Mouse (Mus musculus) myocyte (in vitro differentiated cells): ENCODE measurements around the gene Mgst3. TPM values are rescaled to one million over a fixed set of nuclear protein-coding genes. Genes with fewer than 3 reads are reported as not detected.
A peak's percentile ranks its signal among the peaks of the same experiment; 100 is the strongest.

Experiments used
- H3K27me3 ChIP-seq: one replicate; pipeline ENCODE4 v1.6.1; 2011; ENCODE audit not compliant: control insufficient read depth, insufficient read depth, insufficient read length
- H3K36me3 ChIP-seq: one replicate; pipeline ENCODE4 v1.6.1; 2011; ENCODE audit not compliant: control insufficient read depth, insufficient read depth
- H3K4me2 ChIP-seq: one replicate; pipeline ENCODE4 v1.6.1; 2011; ENCODE audit warnings: low read depth, control low read depth
- H3K4me3 ChIP-seq: one replicate; pipeline ENCODE4 v1.5.1; 2011; ENCODE audit warnings: mild to moderate bottlenecking, control low read depth, moderate library complexity
- H3K79me2 ChIP-seq: one replicate; pipeline ENCODE4 v1.6.1; 2011; ENCODE audit not compliant: control insufficient read depth, insufficient read depth
- H3ac ChIP-seq: one replicate; pipeline ENCODE4 v1.6.1; 2011; ENCODE audit not compliant: control insufficient read depth, insufficient read length
- CEBPB ChIP-seq: IDR thresholded peaks from 2 replicates; pipeline ENCODE4 v1.6.1; 2011; ENCODE audit warnings: mild to moderate bottlenecking, moderate library complexity; ENCODE audit not compliant: poor library complexity, insufficient read depth, severe bottlenecking
- E2F4 ChIP-seq: IDR thresholded peaks from one replicate; pipeline ENCODE4 v1.6.1; 2011; ENCODE audit warnings: mild to moderate bottlenecking, control low read depth, moderate library complexity; ENCODE audit not compliant: insufficient read depth
- MAX ChIP-seq: IDR thresholded peaks from one replicate; pipeline ENCODE4 v1.6.1; 2011; ENCODE audit warnings: low read depth, mild to moderate bottlenecking, control low read depth
- MYOD1 ChIP-seq, 3 experiments: IDR thresholded peaks; one replicate each; pipeline ENCODE4 v1.6.1; 2011; ENCODE audit warnings: control low read depth in 2 of 3, low read depth in 2 of 3, mild to moderate bottlenecking in 2 of 3, moderate library complexity in 1 of 3; ENCODE audit not compliant: insufficient read length in 2 of 3, control insufficient read depth in 1 of 3
- MYOG ChIP-seq, 3 experiments: IDR thresholded peaks; one replicate each; pipeline ENCODE4 v1.6.1; 2011; ENCODE audit warnings: control low read depth in 2 of 3, low read depth in 2 of 3, mild to moderate bottlenecking in 2 of 3; ENCODE audit not compliant: insufficient read length in 2 of 3, control insufficient read depth in 1 of 3, insufficient read depth in 1 of 3
- POLR2A ChIP-seq: IDR thresholded peaks from one replicate; pipeline ENCODE4 v1.6.1; 2011; ENCODE audit warnings: low read depth, mild to moderate bottlenecking, control low read depth, moderate library complexity; ENCODE audit not compliant: insufficient read length
- POLR2AphosphoS2 ChIP-seq: IDR thresholded peaks from one replicate; pipeline ENCODE4 v1.6.1; 2011; ENCODE audit warnings: low read depth, control low read depth; ENCODE audit not compliant: insufficient read length
- REST ChIP-seq: IDR thresholded peaks from one replicate; pipeline ENCODE4 v1.6.1; 2011; ENCODE audit warnings: mild to moderate bottlenecking, control low read depth, moderate library complexity; ENCODE audit not compliant: insufficient read depth, insufficient read length
- SRF ChIP-seq: IDR thresholded peaks from one replicate; pipeline ENCODE4 v1.6.1; 2011; ENCODE audit warnings: low read depth; ENCODE audit not compliant: control insufficient read depth, insufficient read length
- TCF12 ChIP-seq: IDR thresholded peaks from one replicate; pipeline ENCODE4 v1.6.1; 2011; ENCODE audit warnings: mild to moderate bottlenecking, control low read depth; ENCODE audit not compliant: poor library complexity, insufficient read depth, severe bottlenecking
- TCF3 ChIP-seq: IDR thresholded peaks from one replicate; pipeline ENCODE4 v1.6.1; 2011; ENCODE audit warnings: low read depth, control low read depth; ENCODE audit not compliant: insufficient read length
- USF1 ChIP-seq: IDR thresholded peaks from one replicate; pipeline ENCODE4 v1.6.1; 2011; ENCODE audit warnings: low read depth, mild to moderate bottlenecking, control low read depth, moderate library complexity
- polyA plus RNA-seq: library from polyadenylated mRNA; unstranded; fragments of >200 nt; fragmentation: generic; extraction: Trizol; gene quantifications from one replicate; pipeline ENCODE4 v1.2.1, GENCODE M21; 2012; ENCODE audit warnings: missing spikeins

Mgst3 gene
- polyA plus RNA-seq, 1 experiment = 62.0 TPM

GRCm38 (mm10) chr1:167378019-167378418, 15.6 kb downstream of the Mgst3 start:
- Histone ChIP-seq H3K4me3 (no peak overlapping the region), H3K79me2 (no peaks in the 10 kb centered on the region), H3ac (no peak overlapping the region), H3K36me3 (no peaks in the 10 kb centered on the region), H3K4me2 (no peak overlapping the region), H3K27me3 (no peaks in the 10 kb centered on the region)
- TF ChIP-seq POLR2AphosphoS2 (no peak), MYOD1 (IDR thresholded peaks at IDR 0.05; ENCODE audit: control insufficient read depth in 1 of 3, insufficient read length in 2 of 3, low read depth in 2 of 3) (peak in 1 of 3 experiments; percentile 14)

GRCm38 (mm10) chr1:167374942-167375341, 18.7 kb downstream of the Mgst3 start:
- Histone ChIP-seq H3K36me3 (no peaks in the 10 kb centered on the region), H3K79me2 (no peaks in the 10 kb centered on the region), H3K4me3 (no peak overlapping the region), H3ac (no peak overlapping the region), H3K4me2 (no peak overlapping the region), H3K27me3 (no peaks in the 10 kb centered on the region)
- TF ChIP-seq SRF (no peak), CEBPB (no peak), MYOG (IDR thresholded peaks at IDR 0.05; ENCODE audit: control insufficient read depth in 1 of 3, insufficient read depth in 1 of 3, insufficient read length in 2 of 3, low read depth in 2 of 3) (no peak), TCF3 (no peak), TCF12 (no peak), POLR2AphosphoS2 (no peak), E2F4 (no peak), POLR2A (no peak), USF1 (no peak), MAX (no peak), REST (no peak)

GRCm38 (mm10) chr1:167374003-167374784, 19.4 kb downstream of the Mgst3 start:
- TF ChIP-seq MYOD1 (IDR thresholded peaks at IDR 0.05; ENCODE audit: control insufficient read depth in 1 of 3, insufficient read length in 2 of 3, low read depth in 2 of 3) (no peak), CEBPB (no peak), REST (no peak), POLR2AphosphoS2 (no peak), TCF3 (no peak), SRF (no peak), E2F4 (no peak), MYOG (IDR thresholded peaks at IDR 0.05; ENCODE audit: control insufficient read depth in 1 of 3, insufficient read depth in 1 of 3, insufficient read length in 2 of 3, low read depth in 2 of 3) (no peak), USF1 (no peak), POLR2A (no peak), MAX (no peak), TCF12 (no peak)
- H3K27me3 ChIP-seq = no peaks in the 10 kb centered on the region
- no peak overlapping the region for H3K4me3 ChIP-seq
- no peaks in the 10 kb centered on the region for H3K36me3 ChIP-seq
- no peak overlapping the region for H3ac ChIP-seq
- H3K79me2 ChIP-seq = no peaks in the 10 kb centered on the region
- no peak overlapping the region for H3K4me2 ChIP-seq

GRCm38 (mm10) chr1:167372739-167373138, 20.9 kb downstream of the Mgst3 start:
- Histone ChIP-seq H3K4me3 (no peak overlapping the region), H3K4me2 (no peak overlapping the region), H3K36me3 (no peaks in the 10 kb centered on the region), H3K79me2 (no peaks in the 10 kb centered on the region), H3ac (no peak overlapping the region), H3K27me3 (no peaks in the 10 kb centered on the region)
- TF ChIP-seq CEBPB (no peak), POLR2AphosphoS2 (no peak)

GRCm38 (mm10) chr1:167369905-167370304, 23.7 kb downstream of the Mgst3 start:
- Histone ChIP-seq H3K79me2 (no peaks in the 10 kb centered on the region), H3ac (no peak overlapping the region), H3K36me3 (peaks cover 7% of the 10 kb centered on the region), H3K4me2 (no peak overlapping the region), H3K27me3 (no peaks in the 10 kb centered on the region), H3K4me3 (no peak overlapping the region)
- TF ChIP-seq MYOG (IDR thresholded peaks at IDR 0.05; ENCODE audit: control insufficient read depth in 1 of 3, insufficient read depth in 1 of 3, insufficient read length in 2 of 3, low read depth in 2 of 3) = no peak
- no peak for TF ChIP-seq E2F4
- TF ChIP-seq USF1 = no peak
- TF ChIP-seq MYOD1 (IDR thresholded peaks at IDR 0.05; ENCODE audit: control insufficient read depth in 1 of 3, insufficient read length in 2 of 3, low read depth in 2 of 3) = no peak
